Mouse (Mus musculus) intestine, embryonic 16.5 days (tissue): ENCODE data around the gene Cdc34b. TPM values are rescaled to one million over a fixed set of nuclear protein-coding genes. Genes with fewer than 3 reads are reported as not detected.

Experiments used
- ATAC-seq: fragments of 200-750 bp; cut with Nextera tagmentation; 2 replicates; pipeline ENCODE4 v1.8.0; 2017; ENCODE audit warnings: moderate TSS enrichment, moderate library complexity
- H3K27ac ChIP-seq: fragments of 300-500 bp; sonication (generic); 2 replicates; pipeline ENCODE4 v1.5.1; 2014; ENCODE audit warnings: mild to moderate bottlenecking, low read length
- H3K27me3 ChIP-seq: fragments of 300-500 bp; sonication (generic); replicated peaks from 2 replicates; pipeline ENCODE4 v1.6.1; 2014; ENCODE audit warnings: low read length, control low read depth, mixed read lengths; ENCODE audit not compliant: control insufficient read depth, insufficient read depth
- H3K36me3 ChIP-seq: fragments of 300-500 bp; sonication (generic); 2 replicates; pipeline ENCODE4 v1.6.1; 2014; ENCODE audit warnings: low read length, control low read depth; ENCODE audit not compliant: control insufficient read depth, insufficient read depth
- H3K4me1 ChIP-seq: fragments of 300-500 bp; sonication (generic); 2 replicates; pipeline ENCODE4 v1.6.1; 2014; ENCODE audit warnings: low read length, control low read depth, mixed read lengths; ENCODE audit not compliant: control insufficient read depth, insufficient read depth
- H3K4me2 ChIP-seq: fragments of 300-500 bp; sonication (generic); 2 replicates; pipeline ENCODE4 v1.6.1; 2014; ENCODE audit warnings: low read depth, low read length, control low read depth
- H3K4me3 ChIP-seq: fragments of 300-500 bp; sonication (generic); 2 replicates; pipeline ENCODE4 v1.5.1; 2014; ENCODE audit warnings: mild to moderate bottlenecking, low read length
- H3K9ac ChIP-seq: fragments of 300-500 bp; sonication (generic); 2 replicates; pipeline ENCODE4 v1.6.1; 2014; ENCODE audit warnings: low read depth, low read length
- H3K9me3 ChIP-seq: fragments of 300-500 bp; sonication (generic); 2 replicates; pipeline ENCODE4 v1.6.1; 2016; ENCODE audit warnings: low read length, control low read depth; ENCODE audit not compliant: control insufficient read depth
- WGBS: fragments of 180-500 bp; shearing (Covaris S2); extraction: QIAGEN DNeasy Blood & Tissue Kit; methylation state at CpG from one replicate; pipeline ENCODE4 v1.1.7; 2014; 5-methylcytosine and 5-hydroxymethylcytosine counted together
- polyA plus RNA-seq: library from polyadenylated mRNA; unstranded; fragments of >200 nt; fragmentation: Nextera tagmentation; extraction: Ambion mirVana; gene quantifications from 2 replicates; pipeline ENCODE4 v1.2.1, GENCODE M21; 2015

Cdc34b gene
- polyA plus RNA-seq, 1 experiment from 2014 or later, result not detected

DNA sequence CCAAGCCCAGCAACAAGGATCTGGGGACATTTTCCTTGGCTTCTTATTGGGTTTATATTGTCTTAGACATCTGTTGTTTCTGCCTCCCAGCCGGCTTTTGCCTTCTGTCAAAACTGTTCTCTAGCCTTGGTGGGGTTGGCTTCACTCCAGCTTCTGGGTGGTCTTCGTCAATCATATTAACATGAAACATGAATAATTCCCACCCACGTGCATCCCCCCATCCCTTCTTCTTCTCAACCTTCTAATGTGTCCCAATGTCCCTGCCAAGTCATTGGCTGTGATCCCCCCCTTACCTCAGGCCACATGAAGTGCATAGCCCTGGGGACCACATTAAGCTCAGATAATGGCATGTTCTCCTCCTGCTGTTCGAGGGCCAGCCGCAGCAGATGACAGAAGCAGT, 37.1 kb upstream of the Cdc34b start, which contains the start of gene Gm11541:
Gene Gm11541 (minus strand): TSS at position 28 of the 400 bp plus-strand sequence.
- 69% methylated on average over 5 of the region's 5 CpGs for WGBS
- H3K4me3 ChIP-seq, result no peak within 1 kb of the TSS
- H3K27ac ChIP-seq, result no peak within 1 kb of the TSS
- no peaks in the 10 kb centered on the region for H3K36me3 ChIP-seq
- no peaks in the 10 kb centered on the region for H3K27me3 ChIP-seq
- peaks cover 12% of the 10 kb centered on the region; the same call in 1 of the 2 replicates for H3K4me1 ChIP-seq
- no peak within 1 kb of the TSS for H3K4me2 ChIP-seq
- H3K9ac ChIP-seq, result no peak within 1 kb of the TSS
- ATAC-seq, result no peak
- H3K9me3 ChIP-seq, result no peaks in the 10 kb centered on the region

DNA sequence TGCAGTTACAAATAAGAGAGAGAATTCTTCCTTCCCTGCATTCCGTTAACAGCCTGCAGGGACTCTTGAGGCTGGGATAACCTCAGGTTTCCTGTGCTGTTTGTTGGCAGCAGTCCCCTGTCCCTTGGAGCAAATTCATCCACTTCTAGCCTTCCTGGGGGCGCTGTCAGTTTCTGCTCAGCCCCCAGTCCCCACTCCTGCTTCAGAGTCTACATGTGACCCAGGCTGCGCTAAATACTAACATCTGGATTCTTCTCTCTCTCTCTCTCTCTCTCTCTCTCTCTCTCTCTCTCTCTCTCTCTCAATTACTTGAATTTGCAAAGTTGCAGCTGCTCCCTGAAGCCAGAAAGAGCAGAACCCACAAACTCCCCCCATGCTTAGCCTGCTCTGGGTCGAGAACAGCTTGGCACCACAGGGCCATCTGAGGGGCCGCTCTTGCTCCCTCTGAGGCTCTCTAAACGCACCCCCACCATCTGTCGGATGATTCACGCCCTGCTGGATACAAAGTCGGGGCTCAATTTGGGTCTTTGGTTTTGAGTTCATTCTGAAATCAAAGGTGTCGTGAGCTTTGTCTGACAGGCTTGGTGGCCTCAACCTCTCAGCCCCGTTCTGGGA, 28.2 kb upstream of the Cdc34b start:
- H3K9ac ChIP-seq, result no peak overlapping the region
- ATAC-seq, result no peak
- WGBS, result 29% methylated on average over 11 of the region's 11 CpGs
- no peak overlapping the region for H3K4me3 ChIP-seq
- no peak overlapping the region for H3K4me2 ChIP-seq
- peaks cover 11% of the 10 kb centered on the region for H3K4me1 ChIP-seq
- H3K27ac ChIP-seq, result no peak overlapping the region
- H3K27me3 ChIP-seq, result no peaks in the 10 kb centered on the region
- no peaks in the 10 kb centered on the region for H3K9me3 ChIP-seq
- no peaks in the 10 kb centered on the region for H3K36me3 ChIP-seq

DNA sequence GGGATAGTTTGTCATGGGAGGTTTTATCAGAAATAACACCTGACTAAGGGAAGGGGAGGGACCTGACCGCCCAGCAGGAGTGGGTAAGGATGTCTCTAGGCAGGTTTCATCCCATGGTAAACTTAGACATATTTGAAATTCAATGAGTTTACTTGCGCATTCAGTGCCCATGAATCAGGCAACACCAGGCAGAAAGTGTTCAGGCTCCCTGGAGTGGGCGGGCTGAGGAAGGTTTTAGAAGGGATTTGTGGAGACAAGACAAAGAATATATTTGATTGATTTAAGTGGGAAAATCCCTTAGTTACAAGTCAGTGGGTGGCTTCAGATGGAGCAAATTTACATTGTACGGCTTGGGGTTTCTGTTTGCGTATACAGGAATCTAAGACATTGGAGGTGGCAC, 26.0 kb upstream of the Cdc34b start:
- H3K9me3 ChIP-seq, result no peaks in the 10 kb centered on the region
- no peak overlapping the region for H3K4me2 ChIP-seq
- H3K9ac ChIP-seq, result no peak overlapping the region
- H3K4me1 ChIP-seq, result peaks cover 11% of the 10 kb centered on the region
- no peaks in the 10 kb centered on the region for H3K36me3 ChIP-seq
- H3K27ac ChIP-seq, result no peak overlapping the region
- no peaks in the 10 kb centered on the region for H3K27me3 ChIP-seq
- WGBS, result 82% methylated on average over 5 of the region's 5 CpGs
- no peak overlapping the region for H3K4me3 ChIP-seq
- ATAC-seq, result no peak

DNA sequence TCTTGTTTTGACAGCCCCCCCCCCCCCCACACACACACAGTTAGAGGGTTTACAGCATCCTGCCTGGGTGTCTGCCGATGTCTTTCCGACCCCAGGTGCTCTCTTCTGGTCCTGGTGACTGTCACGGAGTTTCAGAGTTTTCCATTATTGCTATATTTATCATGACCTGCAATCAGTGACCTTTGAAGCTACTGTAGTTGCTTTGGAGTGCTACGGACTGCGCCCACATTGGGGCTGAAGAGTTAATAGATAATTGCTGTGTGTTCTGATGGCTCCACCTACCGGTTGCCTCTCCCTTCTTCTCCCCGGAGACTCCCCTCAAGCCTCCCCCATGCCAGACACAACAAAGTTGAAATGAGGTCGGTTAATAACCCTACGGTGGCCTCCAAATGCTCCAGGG, 24.8 kb upstream of the Cdc34b start:
- Histone ChIP-seq H3K27ac (no peak overlapping the region), H3K9me3 (no peaks in the 10 kb centered on the region), H3K36me3 (no peaks in the 10 kb centered on the region), H3K9ac (no peak overlapping the region), H3K4me3 (no peak overlapping the region; the same call in 1 of the 2 replicates), H3K27me3 (no peaks in the 10 kb centered on the region), H3K4me1 (peaks cover 11% of the 10 kb centered on the region), H3K4me2 (peak overlapping the region; percentile 26)
- peak; percentile 86 for ATAC-seq
- 5% methylated on average over 9 of the region's 9 CpGs for WGBS

DNA sequence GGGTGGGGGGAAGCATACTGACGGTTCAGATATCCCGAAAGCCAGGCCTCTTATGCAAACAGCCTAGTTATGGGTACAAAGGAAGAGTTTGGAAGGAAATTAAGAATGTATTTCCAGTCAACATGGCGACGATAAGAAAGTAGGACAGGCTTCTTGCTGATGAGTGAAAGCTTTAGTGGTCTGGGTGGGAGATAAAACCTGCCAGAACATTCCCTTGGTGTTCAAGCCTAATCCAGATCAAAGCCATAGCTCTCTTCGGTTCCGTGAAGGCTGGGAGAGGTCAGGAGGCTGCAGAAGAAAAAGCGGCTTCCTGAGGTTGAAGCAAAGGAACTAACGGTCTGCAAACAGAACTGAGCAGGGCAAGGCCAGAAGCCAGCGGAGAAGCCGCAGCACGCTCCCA, 24.3 kb upstream of the Cdc34b start:
- Histone ChIP-seq H3K4me3 (no peak overlapping the region), H3K36me3 (no peaks in the 10 kb centered on the region), H3K27me3 (no peaks in the 10 kb centered on the region), H3K27ac (no peak overlapping the region), H3K9me3 (no peaks in the 10 kb centered on the region), H3K9ac (no peak overlapping the region), H3K4me1 (peaks cover 11% of the 10 kb centered on the region), H3K4me2 (peak overlapping the region; percentile 26)
- WGBS, result 38% methylated on average over 11 of the region's 11 CpGs
- peak; percentile 22; the same call in 1 of the 2 replicates for ATAC-seq

DNA sequence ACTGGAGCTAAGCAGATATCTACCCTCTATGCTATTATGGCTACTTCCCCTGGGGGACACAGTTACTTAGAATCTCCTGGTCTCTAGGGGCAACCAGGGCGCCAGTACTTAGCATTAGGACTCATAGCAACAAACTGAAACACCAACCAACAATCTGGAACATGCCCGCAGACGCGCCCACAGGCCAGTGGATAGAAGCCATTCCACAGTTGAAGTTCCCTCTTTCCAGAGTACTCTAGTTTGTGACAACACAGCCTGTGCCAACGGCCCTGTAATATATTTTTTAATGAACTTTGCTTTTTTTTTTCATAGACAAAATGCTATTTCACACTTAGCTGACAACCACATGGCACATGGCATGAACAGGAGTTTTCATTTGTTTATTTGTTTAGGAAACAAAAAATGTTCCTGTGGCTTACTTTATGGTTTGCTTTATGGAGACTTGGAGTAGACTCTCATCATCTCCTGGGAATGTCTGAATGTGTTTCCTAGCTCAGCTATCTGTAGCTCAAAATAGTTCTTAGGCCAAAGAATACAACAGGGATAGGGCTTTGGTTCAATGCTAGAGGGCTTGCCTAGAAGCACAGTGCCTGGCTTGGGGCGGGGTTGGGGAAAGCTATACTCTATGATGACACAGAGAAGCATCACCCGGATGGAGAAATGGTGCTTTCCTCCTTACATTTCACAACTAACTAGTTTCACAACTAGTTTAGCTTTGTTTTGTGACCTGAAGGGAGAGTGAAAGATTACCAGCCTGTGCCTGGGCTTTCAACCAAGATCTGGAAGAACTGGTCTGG, 23.3 kb upstream of the Cdc34b start:
- WGBS, result 91% methylated on average over 7 of the region's 7 CpGs
- ATAC-seq, result no peak
- Histone ChIP-seq H3K36me3 (no peaks in the 10 kb centered on the region), H3K4me1 (peaks cover 11% of the 10 kb centered on the region), H3K27me3 (no peaks in the 10 kb centered on the region), H3K9ac (no peak overlapping the region), H3K9me3 (no peaks in the 10 kb centered on the region), H3K4me2 (no peak overlapping the region), H3K27ac (no peak overlapping the region), H3K4me3 (no peak overlapping the region)

DNA sequence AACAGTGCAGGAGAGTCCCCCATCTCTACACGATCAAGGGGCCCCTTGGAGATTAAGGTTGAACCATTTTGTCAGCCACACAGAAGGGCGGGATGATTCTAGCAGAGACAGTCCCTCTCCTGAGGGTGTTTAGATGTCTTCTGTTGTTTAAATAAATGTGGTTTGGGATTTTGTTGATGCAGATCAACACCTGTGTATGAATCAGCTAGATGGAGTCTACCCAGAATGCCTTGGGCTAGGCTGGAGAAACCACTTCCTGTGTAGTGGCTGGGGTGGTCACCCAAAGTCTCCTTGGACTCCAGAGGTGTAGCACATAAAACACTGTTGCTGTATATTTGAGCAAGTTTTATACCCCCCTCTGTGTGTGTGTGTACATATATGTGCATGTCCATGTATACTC, 22.4 kb upstream of the Cdc34b start:
- H3K4me3 ChIP-seq, result no peak overlapping the region
- no peak overlapping the region for H3K4me2 ChIP-seq
- ATAC-seq, result no peak
- H3K9me3 ChIP-seq, result no peaks in the 10 kb centered on the region
- no peaks in the 10 kb centered on the region for H3K36me3 ChIP-seq
- WGBS, result 78% methylated on average over 2 of the region's 2 CpGs
- H3K9ac ChIP-seq, result no peak overlapping the region
- H3K27me3 ChIP-seq, result no peaks in the 10 kb centered on the region
- no peak overlapping the region for H3K27ac ChIP-seq
- H3K4me1 ChIP-seq, result peaks cover 11% of the 10 kb centered on the region

DNA sequence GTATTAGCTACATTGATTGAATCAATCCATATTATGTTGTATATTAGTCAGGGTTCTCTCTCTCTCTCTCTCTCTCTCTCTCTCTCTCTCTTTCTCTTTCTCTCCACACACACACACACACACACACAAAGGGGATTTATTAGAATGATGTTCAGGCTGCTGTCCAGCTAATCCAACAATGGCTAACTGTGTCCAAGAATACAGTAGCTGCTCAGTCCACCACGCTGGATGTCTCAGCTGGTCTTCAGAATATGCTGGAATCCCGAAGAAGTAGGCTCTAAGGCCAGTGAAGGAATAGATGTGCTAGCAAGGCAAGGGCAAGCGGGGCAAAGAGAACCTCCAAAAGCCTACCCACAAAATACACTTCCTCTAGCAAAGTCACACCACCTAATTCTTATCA, 14.3 kb upstream of the Cdc34b start:
- no peak overlapping the region for H3K9ac ChIP-seq
- H3K36me3 ChIP-seq, result no peaks in the 10 kb centered on the region
- no peak for ATAC-seq
- H3K4me1 ChIP-seq, result no peaks in the 10 kb centered on the region
- H3K4me3 ChIP-seq, result no peak overlapping the region
- whole genome bisulfite sequencing, result 87% methylated on average over 3 of the region's 3 CpGs
- H3K27me3 ChIP-seq, result no peaks in the 10 kb centered on the region
- no peak overlapping the region for H3K27ac ChIP-seq
- no peak overlapping the region for H3K4me2 ChIP-seq
- no peaks in the 10 kb centered on the region for H3K9me3 ChIP-seq

DNA sequence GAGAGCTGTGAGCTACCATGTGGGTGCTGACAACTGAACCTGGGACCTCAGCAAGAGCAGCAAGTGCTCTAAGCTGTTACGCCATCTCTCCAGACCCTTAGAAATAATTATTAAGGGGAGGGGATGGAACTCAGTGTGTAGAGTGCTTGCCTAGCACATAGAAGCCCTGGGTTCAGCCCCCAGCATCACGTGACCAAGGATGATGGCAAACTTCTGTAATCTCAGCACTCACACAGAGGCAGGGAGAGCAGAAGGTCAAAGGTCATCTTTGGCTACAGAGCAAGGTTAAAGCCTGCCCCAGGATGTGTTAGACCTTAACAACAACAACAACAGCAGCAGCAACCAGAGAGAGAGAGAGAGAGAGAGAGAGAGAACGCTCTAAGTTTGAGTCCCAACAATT, 13.0 kb upstream of the Cdc34b start:
- Histone ChIP-seq H3K9ac (no peak overlapping the region), H3K4me2 (no peak overlapping the region), H3K27ac (no peak overlapping the region), H3K4me1 (no peaks in the 10 kb centered on the region; the same call in 1 of the 2 replicates), H3K4me3 (no peak overlapping the region), H3K27me3 (no peaks in the 10 kb centered on the region), H3K36me3 (no peaks in the 10 kb centered on the region), H3K9me3 (no peaks in the 10 kb centered on the region)
- no peak for ATAC-seq
- WGBS, result 85% methylated on average over 3 of the region's 3 CpGs
